Mouse (Mus musculus) embryonic facial prominence, embryonic 15.5 days (tissue): ENCODE results near the gene Kdsr. TPM values are rescaled to one million over a fixed set of nuclear protein-coding genes. Genes with fewer than 3 reads are reported as not detected.
A peak's percentile ranks its signal among the peaks of the same experiment; 100 is the strongest.
"Not testable (repeated sequence)": the region's sequence is repeated elsewhere in the genome, so short reads cannot be mapped to it uniquely, and the experiment has no call there.

ENCODE experiments used
- ATAC-seq: fragments of 200-750 bp; cut with Nextera tagmentation; 2 replicates; pipeline ENCODE4 v1.8.0; 2017; ENCODE audit warnings: low read depth, moderate TSS enrichment; ENCODE audit not compliant: insufficient number of reproducible peaks, low FRiP score, low TSS enrichment
- H3K27ac ChIP-seq: fragments of 300-500 bp; sonication (generic); replicated peaks from 2 replicates; pipeline ENCODE4 v1.5.1; 2015; ENCODE audit warnings: mild to moderate bottlenecking, inconsistent platforms
- H3K27me3 ChIP-seq: fragments of 300-500 bp; sonication (generic); 2 replicates; pipeline ENCODE4 v1.6.1; 2015; ENCODE audit warnings: inconsistent platforms
- H3K36me3 ChIP-seq: fragments of 300-500 bp; sonication (generic); 2 replicates; pipeline ENCODE4 v1.6.1; 2015; ENCODE audit warnings: mild to moderate bottlenecking, inconsistent platforms
- H3K4me1 ChIP-seq: fragments of 300-500 bp; sonication (generic); 2 replicates; pipeline ENCODE4 v1.6.1; 2015; ENCODE audit warnings: inconsistent platforms
- H3K4me2 ChIP-seq: fragments of 300-500 bp; sonication (generic); replicated peaks from 2 replicates; pipeline ENCODE4 v1.6.1; 2015; ENCODE audit warnings: mild to moderate bottlenecking, inconsistent platforms
- H3K4me3 ChIP-seq: fragments of 300-500 bp; sonication (generic); replicated peaks from 2 replicates; pipeline ENCODE4 v1.5.1; 2015; ENCODE audit warnings: mild to moderate bottlenecking, inconsistent platforms
- H3K9ac ChIP-seq: fragments of 300-500 bp; sonication (generic); 2 replicates; pipeline ENCODE4 v1.6.1; 2015; ENCODE audit warnings: inconsistent platforms
- H3K9me3 ChIP-seq: fragments of 300-500 bp; sonication (generic); replicated peaks from 2 replicates; pipeline ENCODE4 v1.6.1; 2016; ENCODE audit warnings: inconsistent platforms
- WGBS: fragments of 180-500 bp; shearing (Covaris S2); methylation state at CpG from one replicate; pipeline ENCODE4 v1.1.7; 2015; 5-methylcytosine and 5-hydroxymethylcytosine counted together
- polyA plus RNA-seq: library from polyadenylated mRNA; unstranded; fragments of >200 nt; fragmentation: Nextera tagmentation; extraction: Ambion mirVana; gene quantifications from 2 replicates; pipeline ENCODE4 v1.2.1, GENCODE M21; 2015

The Kdsr gene
- polyA plus RNA-seq, 1 experiment from 2014 or later = 18.1 TPM

DNA sequence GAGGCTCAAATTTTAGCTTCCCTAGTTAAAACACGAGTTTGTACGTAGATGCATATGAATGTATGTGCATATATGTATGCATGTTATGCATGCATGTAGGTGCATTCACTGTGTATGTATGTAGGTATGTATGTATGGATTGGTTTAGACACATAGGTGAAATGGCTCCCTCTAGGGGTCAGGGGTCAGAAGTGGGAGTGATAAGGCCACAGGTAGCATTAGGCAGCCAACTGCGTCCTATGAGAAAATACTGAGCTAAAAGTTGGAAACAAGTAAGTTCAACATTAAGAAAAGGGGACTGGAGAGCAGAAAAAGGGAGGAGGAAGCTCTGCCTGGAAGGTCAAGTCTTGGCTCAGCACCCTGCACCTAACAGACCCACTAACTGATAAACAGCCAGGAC is 21.4 kb downstream of the Kdsr start:
- WGBS = 81% methylated on average over 3 of the region's 3 CpGs

DNA sequence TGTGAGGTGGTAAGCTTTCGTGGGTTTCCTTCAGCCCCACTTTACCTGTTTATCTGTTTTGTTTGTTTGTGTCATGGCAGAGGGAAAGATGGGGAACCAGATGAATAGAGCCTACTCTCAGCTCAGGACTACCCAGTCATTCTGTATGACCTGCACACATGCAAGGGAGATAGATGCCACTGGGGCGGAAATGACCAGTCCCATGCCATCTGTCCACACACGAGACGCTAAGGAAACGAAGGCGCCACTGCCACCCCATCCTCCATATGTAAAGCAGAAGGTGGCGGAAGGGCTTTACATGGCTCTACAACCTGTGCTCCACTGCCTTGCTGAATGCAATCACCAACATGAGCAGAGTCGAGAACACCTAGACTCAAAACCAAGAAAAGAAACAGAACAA is 23.3 kb downstream of the Kdsr start:
- ATAC-seq = no peak
- no peak overlapping the region for H3K9ac ChIP-seq
- H3K4me2 ChIP-seq = no peak overlapping the region
- H3K4me1 ChIP-seq = no peaks in the 10 kb centered on the region
- H3K4me3 ChIP-seq = no peak overlapping the region
- WGBS = 91% methylated on average over 8 of the region's 8 CpGs
- no peaks in the 10 kb centered on the region for H3K27me3 ChIP-seq
- H3K27ac ChIP-seq = no peak overlapping the region
- no peaks in the 10 kb centered on the region for H3K9me3 ChIP-seq
- peaks cover 10% of the 10 kb centered on the region for H3K36me3 ChIP-seq

More for the DNA sequence above, 21.4 kb downstream of the Kdsr start:
- no peak overlapping the region for H3K27ac ChIP-seq
- H3K9ac ChIP-seq = no peak overlapping the region
- no peak overlapping the region for H3K4me2 ChIP-seq
- ATAC-seq = no peak
- H3K36me3 ChIP-seq = peaks cover 18% of the 10 kb centered on the region
- no peaks in the 10 kb centered on the region for H3K27me3 ChIP-seq
- no peaks in the 10 kb centered on the region for H3K9me3 ChIP-seq
- H3K4me3 ChIP-seq = no peak overlapping the region
- H3K4me1 ChIP-seq = no peaks in the 10 kb centered on the region

DNA sequence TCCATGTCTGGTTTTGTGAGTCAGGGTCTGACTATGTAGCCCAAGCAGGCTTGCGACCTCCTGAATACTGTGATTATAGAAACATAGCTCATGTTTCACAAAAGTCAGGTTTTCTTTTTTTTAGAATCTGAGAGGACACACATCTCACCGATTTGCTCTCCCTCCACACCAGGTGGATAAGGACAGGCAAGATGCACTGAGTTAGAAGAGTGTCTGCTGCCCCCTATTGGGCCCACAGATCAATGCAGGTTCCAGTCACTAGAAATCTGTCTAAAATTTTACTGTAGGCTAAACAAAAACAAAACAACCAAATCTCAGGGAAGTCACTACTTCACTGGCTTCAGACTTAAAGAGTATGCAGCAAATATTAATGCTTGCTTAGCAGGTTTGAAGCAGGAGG is 23.9 kb downstream of the Kdsr start:
- no peaks in the 10 kb centered on the region for H3K4me1 ChIP-seq
- 52% methylated on average over 2 of the region's 2 CpGs for WGBS
- H3K4me3 ChIP-seq = no peak overlapping the region
- H3K27me3 ChIP-seq = no peaks in the 10 kb centered on the region
- H3K9me3 ChIP-seq = no peaks in the 10 kb centered on the region
- H3K4me2 ChIP-seq = no peak overlapping the region
- H3K36me3 ChIP-seq = peaks cover 10% of the 10 kb centered on the region
- no peak overlapping the region for H3K9ac ChIP-seq
- H3K27ac ChIP-seq = no peak overlapping the region
- no peak for ATAC-seq

DNA sequence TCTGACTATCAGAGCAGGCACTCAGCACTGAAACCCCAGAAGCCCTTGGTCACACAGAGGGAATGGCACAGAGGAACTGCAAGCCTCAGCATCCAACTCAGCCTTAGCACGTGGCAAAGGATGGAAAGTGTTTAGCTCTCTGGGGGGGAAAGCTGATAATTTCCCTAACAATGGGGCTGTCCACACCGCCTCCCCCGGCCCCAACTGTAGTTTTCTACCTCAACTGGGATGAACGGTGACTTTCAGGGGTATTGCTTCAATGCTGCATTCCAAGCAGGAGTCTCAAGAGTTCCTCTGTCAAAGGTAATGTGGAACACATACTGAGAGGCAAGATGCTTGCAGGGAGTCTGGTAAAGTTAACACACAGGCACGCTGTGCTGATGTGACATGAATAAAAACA is 37.5 kb downstream of the Kdsr start:
- Histone ChIP-seq H3K4me3 (no peak overlapping the region), H3K9ac (no peak overlapping the region), H3K4me2 (no peak overlapping the region), H3K27ac (no peak overlapping the region), H3K9me3 (no peaks in the 10 kb centered on the region), H3K36me3 (no peaks in the 10 kb centered on the region), H3K27me3 (no peaks in the 10 kb centered on the region), H3K4me1 (no peaks in the 10 kb centered on the region)
- ATAC-seq = no peak
- WGBS = 40% methylated on average over 5 of the region's 5 CpGs

DNA sequence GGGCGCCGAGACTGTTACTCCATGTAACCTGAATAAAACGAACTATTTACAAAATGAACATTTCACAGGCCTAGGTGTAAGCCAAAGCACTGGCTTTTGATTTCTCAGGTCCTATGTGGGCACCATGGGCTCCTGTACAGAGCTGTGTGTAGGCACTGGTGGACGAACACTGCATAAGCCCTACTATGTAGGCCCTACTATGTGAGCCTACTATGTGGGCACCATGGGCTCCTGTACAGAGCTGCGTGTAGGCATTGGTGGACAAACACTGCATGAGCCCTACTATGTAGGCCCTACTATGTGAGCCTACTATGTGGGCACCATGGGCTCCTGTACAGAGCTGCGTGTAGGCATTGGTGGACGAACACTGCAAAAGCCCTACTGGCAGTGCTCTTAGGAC is 41.8 kb downstream of the Kdsr start:
- not testable (repeated sequence) for H3K36me3 ChIP-seq, H3K27ac ChIP-seq, H3K4me1 ChIP-seq, ATAC-seq, H3K9me3 ChIP-seq, H3K9ac ChIP-seq, H3K27me3 ChIP-seq, H3K4me2 ChIP-seq, H3K4me3 ChIP-seq
- 67% methylated on average over 7 of the region's 7 CpGs for WGBS

DNA sequence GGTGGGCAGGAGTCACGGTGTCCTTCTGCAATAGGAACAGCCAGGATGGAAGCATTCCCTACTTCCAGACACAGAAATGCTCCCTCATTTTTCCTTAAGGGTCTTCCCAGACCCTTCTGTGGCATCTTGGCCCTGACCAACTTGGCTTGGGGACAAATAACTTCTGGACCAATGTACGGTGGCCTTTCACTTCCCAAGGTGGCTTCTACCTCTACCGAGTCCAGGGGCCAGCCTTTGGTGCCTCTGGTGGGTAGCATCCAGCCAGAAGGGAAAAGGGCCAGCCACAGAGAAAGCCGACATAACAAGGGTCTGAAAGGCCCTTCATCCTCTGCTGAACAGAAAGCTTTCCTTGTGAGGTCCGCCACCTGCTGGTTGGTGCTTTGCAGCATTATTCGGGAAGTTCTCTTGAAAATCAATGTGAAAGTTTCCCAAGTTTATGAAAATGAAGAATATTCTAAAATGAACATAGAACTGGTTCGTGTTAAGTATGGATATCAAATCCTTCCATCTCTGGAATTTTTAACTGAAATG is 42.4 kb downstream of the Kdsr start:
- Histone ChIP-seq H3K27ac (no peak overlapping the region), H3K4me2 (no peak overlapping the region), H3K9ac (no peak overlapping the region), H3K27me3 (no peaks in the 10 kb centered on the region), H3K36me3 (no peaks in the 10 kb centered on the region), H3K9me3 (no peaks in the 10 kb centered on the region), H3K4me1 (peaks cover 11% of the 10 kb centered on the region; the same call in 1 of the 2 replicates), H3K4me3 (no peak overlapping the region)
- WGBS = 25% methylated on average over 7 of the region's 7 CpGs
- ATAC-seq = no peak

DNA sequence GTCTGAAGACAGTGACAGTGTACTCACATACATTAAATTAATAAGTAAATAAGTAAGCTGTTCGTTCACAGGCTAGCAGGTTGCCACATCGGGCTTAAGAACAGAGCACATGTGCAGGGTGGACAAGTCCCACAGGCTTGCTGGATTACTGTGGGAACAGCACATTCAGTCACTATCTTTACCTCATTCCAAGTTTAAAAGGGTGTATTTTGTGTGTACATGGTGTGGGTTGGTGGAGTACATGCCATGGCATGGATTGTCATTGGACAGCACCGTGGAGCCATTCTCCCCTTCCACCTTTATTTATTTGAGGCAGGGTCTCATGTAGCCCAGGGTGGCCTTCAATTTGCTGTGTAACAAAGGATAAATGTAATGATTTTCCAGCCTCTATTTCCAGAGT is 43.4 kb downstream of the Kdsr start:
- H3K4me1 ChIP-seq = peaks cover 16% of the 10 kb centered on the region; the same call in 1 of the 2 replicates
- no peak overlapping the region for H3K27ac ChIP-seq
- no peaks in the 10 kb centered on the region for H3K36me3 ChIP-seq
- WGBS = 86% methylated on average over 3 of the region's 3 CpGs
- no peaks in the 10 kb centered on the region for H3K27me3 ChIP-seq
- H3K4me2 ChIP-seq = no peak overlapping the region
- ATAC-seq = no peak
- H3K9ac ChIP-seq = no peak overlapping the region
- no peaks in the 10 kb centered on the region for H3K9me3 ChIP-seq
- no peak overlapping the region for H3K4me3 ChIP-seq

DNA sequence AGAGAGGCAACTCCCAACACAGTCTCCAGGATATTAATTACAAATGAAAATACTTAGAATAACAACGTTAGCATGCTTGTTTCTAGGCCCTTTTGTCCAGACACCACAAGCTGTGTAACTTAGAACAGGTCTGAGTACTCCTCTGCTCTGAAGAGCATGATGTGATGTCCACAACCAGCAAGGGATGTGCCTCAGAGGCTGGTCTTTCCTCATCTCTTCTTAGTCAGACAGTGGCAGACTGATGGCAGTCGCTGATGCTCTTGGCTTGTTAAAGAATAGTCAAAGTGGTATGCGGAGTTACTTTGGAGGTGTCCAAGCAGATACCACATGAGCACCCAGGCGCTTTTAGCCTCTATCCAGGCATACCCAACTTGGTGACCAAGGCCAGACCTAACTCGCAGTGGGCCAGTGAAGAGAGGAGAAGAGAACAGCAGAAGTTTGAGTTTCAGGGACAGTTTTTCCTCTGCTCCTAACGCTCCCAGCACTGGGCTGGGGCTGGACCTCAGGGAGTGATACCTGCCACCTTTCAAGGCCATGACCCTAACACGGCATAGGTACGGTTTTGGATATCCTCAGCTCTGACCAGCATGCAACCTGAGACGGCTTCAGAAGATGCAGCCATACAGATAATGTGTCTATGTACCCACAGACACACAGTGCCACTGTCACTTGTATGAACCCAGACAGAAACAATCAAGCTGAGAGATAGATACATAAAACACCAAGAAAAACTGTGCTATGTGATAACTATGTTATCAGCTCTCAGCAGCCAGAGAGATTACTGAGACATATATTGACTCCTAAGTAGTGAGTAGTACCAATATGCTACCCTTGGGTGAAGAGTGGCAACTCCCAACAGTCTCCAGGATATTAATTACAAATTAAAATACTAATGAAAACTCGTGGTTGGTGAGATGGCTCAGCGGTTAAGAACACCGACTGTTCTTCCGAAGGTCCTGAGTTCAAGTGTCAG is 44.1 kb downstream of the Kdsr start:
- no peak for ATAC-seq
- H3K9ac ChIP-seq = no peak overlapping the region
- 83% methylated on average over 13 of the region's 13 CpGs for WGBS
- peak overlapping the region; percentile 93 for H3K27ac ChIP-seq
- no peaks in the 10 kb centered on the region for H3K9me3 ChIP-seq
- H3K36me3 ChIP-seq = no peaks in the 10 kb centered on the region
- peaks cover 16% of the 10 kb centered on the region; the same call in 1 of the 2 replicates for H3K4me1 ChIP-seq
- H3K4me3 ChIP-seq = no peak overlapping the region
- no peaks in the 10 kb centered on the region for H3K27me3 ChIP-seq
- peak overlapping the region; percentile 92; the same call in 1 of the 2 replicates for H3K4me2 ChIP-seq

DNA sequence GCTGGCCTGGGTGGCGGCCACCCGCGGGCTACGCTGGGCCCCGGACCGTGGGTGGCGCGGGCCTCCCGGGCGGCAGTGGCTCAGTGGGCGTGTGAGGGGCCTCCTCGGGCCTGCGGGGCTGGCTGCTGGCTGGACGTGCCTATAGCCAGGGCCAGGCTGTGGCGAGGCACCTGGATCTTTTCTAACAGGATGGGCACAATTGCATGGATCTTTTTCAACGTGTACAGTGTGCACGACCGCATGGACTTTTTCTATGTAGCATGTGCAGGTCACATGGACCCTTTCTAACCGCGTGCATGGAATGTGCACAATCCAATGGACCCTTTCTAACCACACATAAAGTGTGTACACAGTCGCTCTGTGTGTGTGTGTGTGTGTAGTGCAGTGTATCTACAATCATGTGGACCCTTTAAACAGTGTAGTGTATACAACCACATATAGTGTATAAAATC is 45.0 kb downstream of the Kdsr start:
- Histone ChIP-seq H3K4me1 (peaks cover 18% of the 10 kb centered on the region; the same call in 1 of the 2 replicates), H3K4me2 (peak overlapping the region; percentile 92), H3K9me3 (no peaks in the 10 kb centered on the region), H3K27me3 (no peaks in the 10 kb centered on the region), H3K9ac (peak overlapping the region; percentile 74), H3K27ac (peak overlapping the region; percentile 93), H3K4me3 (peak overlapping the region; percentile 76), H3K36me3 (no peaks in the 10 kb centered on the region)
- 2% methylated on average over 21 of the region's 21 CpGs for WGBS
- ATAC-seq = no peak; the same call in none of the 2 replicates

DNA sequence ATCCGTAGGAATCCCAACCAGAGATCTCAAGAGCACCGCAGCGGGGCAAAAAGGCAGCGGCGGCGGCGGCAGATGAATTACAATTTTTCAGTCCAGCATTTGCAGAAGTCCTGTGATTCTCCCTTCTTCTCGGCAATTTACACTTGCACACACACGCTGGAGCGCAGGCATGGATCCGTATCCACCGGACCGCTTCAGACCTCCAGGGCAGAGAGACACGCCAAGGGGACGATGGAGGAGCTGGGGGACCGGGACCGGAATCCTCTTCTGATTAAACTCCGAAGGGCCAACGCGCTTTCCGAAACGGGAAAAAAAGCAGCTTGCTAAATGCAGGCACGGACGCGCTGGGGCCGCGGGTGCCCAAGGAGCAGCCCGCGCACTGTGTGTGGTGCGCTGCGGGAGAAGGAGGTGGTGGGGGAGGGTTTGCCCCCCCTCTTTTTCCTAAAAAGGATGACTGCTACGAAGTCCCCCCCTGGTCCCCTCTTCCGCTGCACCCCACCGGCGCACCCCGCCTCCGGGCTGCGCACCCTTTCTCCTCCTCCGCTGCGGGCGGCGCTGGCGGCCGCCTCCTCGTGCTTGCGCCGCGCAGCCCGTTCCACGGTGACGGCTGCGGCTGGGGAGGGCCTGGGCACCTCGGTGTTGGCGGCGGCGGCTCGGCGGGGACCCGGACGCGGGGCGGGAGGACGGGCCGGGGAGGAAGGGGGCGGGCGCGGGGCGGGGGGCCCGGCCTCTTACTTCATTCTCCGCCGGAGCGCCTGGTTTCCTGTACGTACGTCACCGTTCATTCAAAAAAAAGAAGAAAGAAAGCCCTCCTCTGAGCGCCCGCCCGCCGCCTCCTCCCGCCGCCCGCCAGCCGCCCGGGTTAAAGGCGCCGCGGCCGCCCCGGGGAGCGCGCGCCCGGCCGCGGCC is 45.7 kb downstream of the Kdsr start, which contains the start of gene Bcl2:
Gene Bcl2, minus strand, starts transcription at position 654 of the 909 bp plus-strand sequence.
- H3K4me3 ChIP-seq = peak within 1 kb of the TSS; percentile 76
- peak within 1 kb of the TSS; percentile 74 for H3K9ac ChIP-seq
- H3K27ac ChIP-seq = peak within 1 kb of the TSS; percentile 93
- peak; percentile 88 for ATAC-seq
- H3K4me1 ChIP-seq = peaks cover 19% of the 10 kb centered on the region; the same call in 1 of the 2 replicates
- under 1% methylated on average over 65 of the region's 95 CpGs for WGBS
- no peaks in the 10 kb centered on the region for H3K36me3 ChIP-seq
- H3K27me3 ChIP-seq = no peaks in the 10 kb centered on the region
- H3K9me3 ChIP-seq = no peaks in the 10 kb centered on the region
- peak within 1 kb of the TSS; percentile 92 for H3K4me2 ChIP-seq
